Mouse (Mus musculus) E14TG2a.4 (cell line): Measurements from ENCODE around the gene Cd209c.

Experiments
- H3K27me3 ChIP-seq: 2 replicates; pipeline ENCODE4 v1.6.1; 2014; ENCODE audit warnings: low read length, control low read depth; ENCODE audit not compliant: insufficient read depth
- H3K36me3 ChIP-seq: 2 replicates; pipeline ENCODE4 v1.6.1; 2014; ENCODE audit warnings: low read length, control low read depth; ENCODE audit not compliant: insufficient read depth
- H3K4me1 ChIP-seq: replicated peaks from 2 replicates; pipeline ENCODE4 v1.6.1; 2014; ENCODE audit warnings: low read depth, low read length, control low read depth
- H3K4me3 ChIP-seq: replicated peaks from 2 replicates; pipeline ENCODE4 v1.5.1; 2014; ENCODE audit warnings: mild to moderate bottlenecking, low read length
- H3K9me3 ChIP-seq: 2 replicates; pipeline ENCODE4 v1.6.1; 2014; ENCODE audit warnings: low read length, control low read depth
- CTCF ChIP-seq: conservative IDR thresholded peaks from 2 replicates; pipeline ENCODE4 v1.5.1; 2014; ENCODE audit warnings: low read length
- NANOG ChIP-seq: IDR thresholded peaks from 2 replicates; pipeline ENCODE4 v1.6.1; 2014; ENCODE audit warnings: borderline replicate concordance, low read length, mixed read lengths
- POU5F1 ChIP-seq: IDR thresholded peaks from 2 replicates; pipeline ENCODE4 v1.6.1; 2014; ENCODE audit warnings: low read length, borderline replicate concordance

Gene Cd209c

GRCm38 (mm10) chr8:3954646-3955045 is at the start of gene Cd209c:
TSS of gene Cd209c (minus strand) at chr8:3954746.
- TF ChIP-seq POU5F1 (no peak), CTCF (no peak), NANOG (no peak)
- Histone ChIP-seq H3K9me3 (no peaks in the 10 kb centered on the region; the same call in 1 of the 2 replicates), H3K4me3 (no peak within 1 kb of the TSS), H3K36me3 (no peaks in the 10 kb centered on the region), H3K4me1 (no peaks in the 10 kb centered on the region), H3K27me3 (no peaks in the 10 kb centered on the region)

GRCm38 (mm10) chr8:3994219-3994618 is 39.7 kb upstream of the Cd209c start:
- H3K4me1 ChIP-seq = peaks cover 3% of the 10 kb centered on the region; the same call in 1 of the 2 replicates
- H3K9me3 ChIP-seq = peaks cover 8% of the 10 kb centered on the region; the same call in 1 of the 2 replicates
- peaks cover 44% of the 10 kb centered on the region for H3K27me3 ChIP-seq
- no peaks in the 10 kb centered on the region for H3K36me3 ChIP-seq
- peak overlapping the region; percentile 70 for H3K4me3 ChIP-seq
- TF ChIP-seq POU5F1 (no peak), NANOG (no peak), CTCF (no peak)

DNA sequence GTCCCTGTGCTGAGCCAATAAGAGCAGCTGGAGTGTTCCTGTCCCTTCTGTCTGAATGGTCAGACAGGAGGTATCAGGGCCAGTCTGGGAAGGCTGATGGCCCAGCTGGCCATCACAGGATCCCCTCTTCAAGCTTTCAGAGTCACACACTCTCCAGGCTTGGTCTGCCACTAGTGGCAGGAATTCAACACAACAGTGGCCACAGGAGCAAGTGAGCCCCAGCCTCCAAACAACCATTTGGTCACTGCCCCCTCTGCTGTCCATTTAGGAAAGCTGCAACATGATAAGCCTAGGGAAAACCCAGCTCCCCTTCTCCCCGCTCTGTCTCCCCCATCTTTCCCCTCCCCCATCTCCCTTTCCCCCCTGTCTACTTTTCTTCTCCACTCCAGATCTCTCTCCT is 1.5 kb upstream of the Cd209c start:
- Histone ChIP-seq H3K9me3 (no peaks in the 10 kb centered on the region; the same call in 1 of the 2 replicates), H3K4me3 (no peak overlapping the region), H3K27me3 (no peaks in the 10 kb centered on the region), H3K36me3 (no peaks in the 10 kb centered on the region), H3K4me1 (no peaks in the 10 kb centered on the region)
- TF ChIP-seq CTCF (peak; percentile 43), POU5F1 (no peak)

DNA sequence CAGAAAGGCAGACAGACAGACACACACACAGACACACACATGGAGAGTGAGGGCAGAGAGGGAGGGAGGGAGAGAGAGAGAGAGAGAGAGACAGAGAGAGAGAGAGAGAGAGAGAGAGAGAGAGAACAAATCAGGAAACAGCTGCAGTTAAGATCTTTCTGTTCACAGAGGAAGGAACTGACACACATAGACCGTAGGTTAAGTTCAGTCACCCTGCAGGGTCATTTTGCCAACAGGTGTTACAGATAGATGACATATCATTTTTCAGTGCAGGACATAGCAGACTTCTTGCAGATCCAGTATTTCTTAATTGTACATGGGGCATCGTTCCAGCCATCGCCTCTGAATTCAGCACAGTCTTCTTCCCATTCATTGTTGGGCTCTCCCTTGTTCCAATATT is 14.5 kb downstream of the Cd209c start:
- Histone ChIP-seq H3K4me3 (no peak overlapping the region), H3K9me3 (no peaks in the 10 kb centered on the region), H3K27me3 (no peaks in the 10 kb centered on the region), H3K36me3 (no peaks in the 10 kb centered on the region), H3K4me1 (no peaks in the 10 kb centered on the region)
- TF ChIP-seq POU5F1 (no peak), CTCF (no peak), NANOG (no peak)

DNA sequence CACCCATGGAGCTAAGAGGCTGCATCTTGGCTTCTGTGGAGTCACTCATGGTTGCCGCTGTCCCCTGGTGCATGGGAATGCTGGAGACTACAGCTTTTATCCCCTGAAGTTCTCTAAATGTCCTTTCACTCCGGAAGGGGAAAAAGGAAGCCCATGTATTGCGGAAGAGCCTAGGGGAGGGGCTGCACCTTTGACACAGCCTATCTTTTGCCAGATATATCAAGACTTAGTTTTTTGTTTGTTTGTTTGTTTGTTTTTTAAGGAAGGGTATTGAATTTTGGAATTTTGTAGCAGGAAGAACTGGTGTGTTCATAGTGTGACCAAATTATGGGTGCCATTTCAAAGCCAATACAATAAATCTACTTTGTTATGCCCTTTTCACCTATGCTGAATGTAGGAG is 27.8 kb downstream of the Cd209c start, which contains the start of gene Cd209b:
Gene Cd209b, minus strand, starts transcription at position 101 of the 400 bp plus-strand sequence.
- H3K9me3 ChIP-seq = no peaks in the 10 kb centered on the region
- H3K36me3 ChIP-seq = no peaks in the 10 kb centered on the region
- H3K27me3 ChIP-seq = no peaks in the 10 kb centered on the region
- TF ChIP-seq CTCF (no peak), NANOG (no peak), POU5F1 (no peak)
- H3K4me3 ChIP-seq = no peak within 1 kb of the TSS
- H3K4me1 ChIP-seq = no peaks in the 10 kb centered on the region
